Mouse (Mus musculus) right cerebral cortex, adult 18-20 months (tissue): ENCODE data around the gene Olfr466.
A peak's percentile ranks its signal among the peaks of the same experiment; 100 is the strongest.

Source experiments
- DNase-seq: peaks from one replicate; pipeline ENCODE4 v3.0.0; 2022; ENCODE audit warnings: mixed read lengths

Gene Olfr466

DNA sequence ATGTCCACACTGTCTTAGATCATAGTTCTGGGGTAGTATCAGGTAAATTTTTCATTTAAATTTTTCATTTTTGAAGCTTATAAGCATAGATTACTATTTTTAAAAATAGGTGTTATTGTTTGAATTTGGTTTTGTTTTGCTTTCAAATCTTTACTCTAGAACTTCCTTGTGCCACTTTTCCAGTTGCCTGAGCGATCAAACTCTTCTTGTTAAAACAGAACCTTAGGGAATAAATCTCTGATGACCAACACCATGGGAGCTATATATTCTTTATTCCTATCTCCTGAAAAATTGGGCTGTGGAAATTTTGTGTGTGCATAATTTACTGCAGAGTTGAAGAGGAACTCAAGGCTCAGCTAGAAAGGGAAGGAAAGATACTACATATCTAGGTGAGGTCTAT, at the start of gene Olfr466:
Olfr466 (plus strand) TSS at position 301 of the 400 bp plus-strand sequence.
- DNase-seq = no peak

DNA sequence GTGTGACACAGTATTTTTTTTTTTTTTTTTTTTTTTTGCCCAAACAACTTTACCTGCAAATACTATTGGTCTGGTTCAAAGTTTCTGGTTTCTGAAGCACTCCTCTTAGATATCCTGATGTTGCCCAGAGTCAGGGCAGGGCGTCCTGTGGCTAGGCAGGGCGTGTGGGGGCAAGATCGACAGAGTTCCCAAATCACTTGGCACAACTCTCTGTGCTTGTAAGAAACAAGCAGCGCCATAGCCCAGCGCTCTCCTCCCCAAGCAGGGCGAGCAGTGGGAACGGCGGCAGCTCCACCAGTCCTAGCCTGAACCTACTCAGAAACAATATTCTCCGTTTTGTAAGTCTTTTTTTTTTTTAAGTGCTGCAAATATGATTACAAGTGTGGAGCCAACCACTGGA, 49.4 kb upstream of the Olfr466 start:
- no peak for DNase-seq

DNA sequence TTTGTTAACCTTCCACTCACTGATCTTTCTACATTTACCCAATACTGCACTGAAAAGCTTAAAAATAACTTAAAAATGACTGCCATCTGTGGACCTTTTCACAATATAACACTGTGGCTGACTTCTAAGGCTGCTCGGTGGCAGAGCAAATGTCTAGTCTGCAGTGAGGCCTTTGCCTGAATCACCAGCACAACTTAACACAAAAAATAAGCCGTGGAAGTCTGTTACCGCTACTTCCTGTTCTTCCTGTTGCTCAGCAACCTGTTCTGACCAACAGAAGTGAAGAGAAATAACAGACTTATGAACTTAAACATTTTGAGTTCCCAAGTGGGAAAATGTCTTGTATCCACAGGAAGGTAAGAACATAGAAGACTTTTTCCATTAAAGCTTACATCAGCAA, 48.8 kb upstream of the Olfr466 start:
- DNase-seq = no peak

DNA sequence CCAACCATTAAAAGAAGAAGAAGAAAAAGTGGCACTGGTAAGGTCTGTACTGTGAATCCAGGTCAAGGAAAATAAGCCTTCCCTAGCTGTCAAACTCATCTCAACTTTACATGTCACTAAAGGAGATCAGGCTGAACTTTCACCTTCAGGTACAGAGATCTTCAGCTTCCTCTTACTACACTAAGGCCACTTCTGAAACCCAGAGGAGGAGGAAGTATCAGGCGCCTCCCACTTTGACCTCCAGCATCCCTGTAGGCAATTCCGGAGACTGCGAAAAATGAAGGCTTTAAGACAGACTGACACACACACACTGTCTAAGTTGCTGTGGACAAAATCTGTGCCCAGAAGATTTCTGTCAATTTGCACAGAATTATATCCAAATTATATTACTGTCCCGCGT, 38.1 kb upstream of the Olfr466 start:
- DNase-seq = no peak

DNA sequence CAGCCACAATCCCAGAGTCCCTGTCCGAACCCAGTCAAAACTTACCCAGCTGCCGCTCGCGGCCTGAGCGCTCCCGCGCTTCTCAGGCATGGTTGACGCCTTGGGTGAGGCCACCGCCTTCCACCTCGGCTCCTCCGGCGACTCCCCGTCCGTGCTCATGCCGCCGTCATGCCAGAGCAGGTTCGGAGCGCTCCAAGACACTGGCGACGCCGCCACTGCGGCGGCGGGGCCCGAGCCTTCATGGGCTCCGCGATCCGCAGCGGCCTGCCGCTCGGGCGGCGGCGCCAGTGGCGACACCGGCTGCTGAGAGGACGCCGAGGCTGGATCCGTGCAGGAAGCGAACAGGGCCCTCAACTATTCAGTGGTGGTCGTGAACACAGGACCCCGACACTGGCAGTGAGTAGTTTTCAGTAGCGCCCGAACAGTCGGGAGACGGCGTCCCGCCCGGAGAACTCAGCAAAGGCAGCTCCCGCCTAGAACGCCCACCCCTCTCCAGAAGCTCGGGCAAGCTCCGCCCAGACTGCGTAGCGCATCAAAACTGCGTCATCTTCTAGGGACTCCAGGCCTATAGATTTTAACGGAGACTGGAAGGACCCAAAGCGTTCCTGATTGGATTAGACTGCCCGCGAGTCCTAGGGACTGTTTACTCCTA, 37.5 kb upstream of the Olfr466 start, which contains the start of gene Mfsd14b:
Mfsd14b (minus strand) TSS at position 517 of the 652 bp plus-strand sequence.
- DNase-seq = peak; percentile 95

DNA sequence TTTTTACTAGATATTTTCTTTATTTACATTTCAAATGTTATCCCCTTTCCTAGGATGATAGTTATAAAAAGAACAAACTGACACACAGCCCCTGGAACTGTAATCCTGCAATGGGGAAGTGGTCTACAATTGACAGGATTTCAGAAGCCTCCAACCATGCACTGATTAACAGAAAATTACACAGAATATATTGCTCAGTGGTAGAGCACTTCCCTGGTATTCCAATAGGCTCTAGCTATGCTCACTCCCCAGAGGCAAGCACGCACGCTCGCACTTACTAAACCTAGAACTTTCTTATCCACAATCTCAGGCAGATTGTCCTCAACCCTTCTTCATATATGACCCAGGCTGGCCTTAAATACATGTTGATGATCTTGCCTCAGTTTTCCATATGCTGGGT, 36.8 kb upstream of the Olfr466 start:
- DNase-seq = no peak

DNA sequence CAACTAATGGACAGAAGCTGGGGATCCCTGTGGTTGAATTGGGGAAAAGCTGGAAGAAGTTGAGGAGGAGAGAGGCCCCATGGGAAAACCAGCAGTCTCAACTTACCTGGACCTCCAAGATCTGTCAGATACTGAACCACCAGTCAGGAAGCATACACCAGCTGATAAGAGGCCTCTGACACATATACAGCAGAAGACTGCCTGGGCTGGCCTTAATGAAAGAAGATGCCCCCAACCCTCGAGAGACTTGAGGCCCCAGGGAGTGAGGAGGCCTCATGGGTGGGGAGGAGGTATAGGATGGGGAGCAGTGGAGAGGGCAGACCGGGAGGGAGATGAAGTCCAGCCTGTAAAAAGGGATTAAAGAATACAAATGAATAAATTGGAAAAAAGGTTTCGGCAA, 29.1 kb upstream of the Olfr466 start:
- DNase-seq = no peak

DNA sequence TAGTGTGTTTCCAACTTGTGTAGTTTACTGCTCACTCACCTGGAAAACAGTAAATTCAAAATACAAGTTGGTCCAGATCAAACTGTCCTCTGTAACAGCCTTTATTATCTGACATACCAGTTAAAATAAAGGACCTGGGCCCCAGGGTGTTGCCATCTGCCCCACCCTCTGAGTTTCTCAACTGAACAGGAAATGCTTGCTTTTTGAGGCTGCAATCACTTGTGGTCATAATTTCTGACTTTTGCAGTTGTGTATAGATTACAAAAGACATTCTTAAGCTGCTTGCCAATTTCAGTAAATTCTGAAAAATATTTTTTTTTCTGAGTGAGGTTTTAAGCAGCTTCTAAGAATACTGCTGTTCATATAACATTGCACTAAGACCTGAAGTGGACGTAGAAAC, 27.9 kb upstream of the Olfr466 start:
- DNase-seq = no peak

DNA sequence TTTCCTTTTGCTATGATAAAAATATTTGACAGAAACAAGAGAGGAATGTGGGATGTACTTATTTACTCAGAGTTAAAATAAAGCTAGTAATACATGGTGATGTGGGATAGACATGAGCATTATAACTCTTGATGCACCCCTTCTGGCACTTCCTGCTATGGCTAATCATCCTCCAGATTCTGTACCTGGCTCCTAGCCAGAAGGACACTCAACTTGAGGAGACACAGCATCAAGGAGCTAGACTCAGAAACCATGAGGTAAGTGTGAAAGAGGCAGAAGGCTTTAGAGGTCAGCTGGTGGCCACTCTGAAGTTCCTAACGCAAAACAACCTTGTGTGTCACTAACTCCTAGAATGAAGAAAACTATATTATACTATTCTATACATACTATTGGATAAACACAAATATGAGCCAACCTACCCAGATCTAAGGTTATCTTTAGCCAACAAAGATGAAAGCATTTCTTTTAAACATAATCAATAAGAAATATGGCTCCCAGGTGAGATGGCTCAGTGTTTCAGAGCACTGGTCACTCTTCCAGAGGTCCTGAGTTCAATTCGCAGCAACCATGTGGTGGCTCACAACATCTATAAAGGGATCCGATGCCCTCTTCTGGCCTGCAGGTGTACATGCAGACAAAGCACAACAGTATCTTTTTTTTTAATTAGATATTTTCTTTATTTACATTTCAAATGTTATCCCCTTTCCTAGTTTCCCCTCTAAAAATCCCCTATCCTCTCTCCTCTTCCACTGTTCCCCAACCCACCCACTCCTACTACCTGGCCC, 22.8 kb upstream of the Olfr466 start:
- DNase-seq = no peak

DNA sequence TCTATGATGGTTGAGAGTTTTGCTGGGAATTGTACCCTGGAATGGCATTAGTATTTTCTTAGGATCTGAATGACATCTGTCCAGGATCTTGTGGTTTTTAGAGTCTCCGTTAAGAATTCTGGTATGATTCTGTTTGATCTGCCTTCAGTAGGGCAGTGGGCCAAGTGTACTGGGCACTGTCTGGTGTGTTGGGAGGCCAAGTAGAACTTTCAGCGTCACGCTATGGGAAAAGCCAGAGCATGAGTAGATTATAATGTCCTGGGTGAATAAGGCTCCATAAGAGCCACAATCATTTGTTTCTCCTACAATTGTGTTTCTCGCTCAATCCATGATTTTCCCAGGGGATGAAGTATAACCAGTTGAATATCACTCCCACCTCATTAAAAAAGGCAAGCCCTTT, 12.3 kb upstream of the Olfr466 start, which contains the start of gene Olfr465-ps1:
Olfr465-ps1 (plus strand) TSS at position 301 of the 400 bp plus-strand sequence.
- DNase-seq = no peak

DNA sequence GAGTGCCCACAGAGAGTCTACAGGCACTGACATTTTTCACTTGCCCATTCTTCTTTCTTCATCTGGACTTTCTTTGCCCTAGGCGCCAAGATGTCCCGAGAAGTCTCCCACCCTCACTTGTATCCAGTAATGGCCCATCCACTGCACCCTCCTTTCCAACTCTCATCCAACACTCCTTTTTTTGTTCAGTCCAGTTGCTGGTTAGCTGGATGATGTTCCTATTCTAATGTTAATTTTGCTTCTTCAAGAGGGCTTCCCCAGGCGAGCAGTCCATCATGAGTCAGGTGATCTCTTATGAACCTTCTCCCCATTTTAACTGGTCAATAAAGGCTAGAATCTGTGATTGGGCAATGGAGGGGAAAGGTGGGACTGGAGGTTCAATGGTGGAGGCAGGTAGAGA, 24.1 kb downstream of the Olfr466 start:
- DNase-seq = no peak

DNA sequence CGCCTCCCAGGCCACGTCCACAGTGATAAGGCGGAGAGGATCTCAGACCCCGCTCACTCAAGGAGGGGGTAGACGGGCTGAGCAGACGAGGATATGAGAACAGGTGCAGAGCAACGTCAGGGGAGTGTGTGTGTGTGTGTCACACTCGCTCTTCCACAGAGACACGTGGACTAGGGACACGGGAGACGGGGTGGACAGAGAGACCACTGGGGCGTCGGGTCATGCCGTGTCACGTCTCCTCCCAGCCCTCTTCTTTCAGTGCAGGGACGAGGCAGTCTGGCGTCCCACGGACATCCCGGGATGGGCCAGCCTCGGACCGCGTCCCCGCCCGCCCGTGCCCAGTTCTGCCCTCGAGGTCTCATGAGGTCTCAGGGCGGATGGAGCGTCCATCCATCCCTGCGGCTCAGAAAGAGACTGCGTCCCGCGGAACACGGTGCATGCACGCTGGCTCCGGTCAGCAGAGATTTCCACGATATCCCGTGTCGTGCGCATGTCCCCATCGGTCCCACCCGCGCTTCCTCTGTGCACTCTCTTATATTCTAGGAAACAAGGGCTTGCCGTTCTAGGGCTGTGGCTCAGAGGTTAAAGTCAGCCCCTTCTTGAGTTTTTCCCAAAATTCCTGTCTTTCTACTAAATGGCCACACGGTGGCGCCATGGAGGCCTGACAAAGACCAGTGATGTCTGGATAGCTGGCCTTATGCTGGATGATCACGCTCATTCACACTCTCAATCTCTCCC, 25.9 kb downstream of the Olfr466 start:
- DNase-seq = peak; percentile 12

DNA sequence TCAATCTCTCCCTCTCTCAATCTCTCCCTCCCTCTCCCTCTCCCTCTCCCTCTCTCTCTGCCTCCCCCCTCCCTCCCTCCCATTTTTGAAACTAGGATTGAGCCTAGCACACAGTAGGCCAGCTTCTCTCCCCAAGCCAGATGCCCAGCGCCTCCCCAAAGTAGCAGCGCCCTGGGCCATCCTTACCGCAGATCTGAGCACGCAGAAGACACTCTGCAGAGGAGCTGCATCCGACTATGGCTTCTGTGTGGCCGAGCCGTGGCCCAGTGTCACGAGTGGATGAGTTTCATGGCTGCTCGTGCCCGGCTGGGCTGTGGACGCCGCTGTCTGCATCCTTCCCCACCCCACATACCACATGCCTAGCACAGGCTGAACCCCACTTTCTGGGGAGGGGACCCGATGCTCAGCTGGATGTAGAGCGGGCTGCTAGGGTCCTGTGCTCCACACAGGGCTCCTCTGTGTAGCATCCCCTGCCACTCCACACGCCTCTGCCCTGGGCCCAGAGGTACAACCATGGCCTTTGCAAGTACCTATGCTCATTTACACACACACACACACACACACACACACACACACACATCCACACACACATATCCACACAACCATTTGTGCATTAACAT, 26.5 kb downstream of the Olfr466 start:
- DNase-seq = no peak

DNA sequence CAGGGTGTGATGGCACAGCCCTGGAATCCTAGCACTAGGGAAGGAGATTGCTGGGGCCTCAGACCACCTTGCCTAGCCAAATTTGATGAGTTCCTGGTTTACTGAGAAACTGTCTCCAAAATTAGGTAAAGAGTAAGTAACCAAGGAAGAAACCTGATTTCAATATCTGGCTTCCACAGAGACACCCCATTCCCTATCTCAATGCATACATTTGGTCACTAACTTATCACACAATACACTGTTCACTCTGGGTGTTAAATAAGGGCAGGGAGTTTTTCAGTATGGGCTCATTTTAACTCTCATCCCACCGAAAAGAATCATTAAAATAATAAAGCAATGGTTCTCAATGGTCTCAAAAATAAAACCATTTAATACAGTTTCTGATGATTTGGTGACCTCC, 50.6 kb downstream of the Olfr466 start:
- DNase-seq = no peak
